Mouse (Mus musculus) testis, postnatal 10 days (tissue): Measurements from ENCODE around the gene Stt3b.

Source experiments
- DNase-seq: peaks from one replicate; pipeline ENCODE4 v3.0.0; 2021; ENCODE audit warnings: low spot score

Gene Stt3b

GRCm38 (mm10) chr9:115214572-115215571 lies 95.3 kb downstream of the Stt3b start:
- DNase-seq = no peak

- no peak for DNase-seq
Observed at GRCm38 (mm10) chr9:115213755-115214264, 96.4 kb downstream of the Stt3b start.

- DNase-seq = no peak
Observed at GRCm38 (mm10) chr9:115210535-115210934, 99.7 kb downstream of the Stt3b start.

GRCm38 (mm10) chr9:115209737-115210136 lies 100.5 kb downstream of the Stt3b start:
- DNase-seq = no peak

- DNase-seq = no peak
Observed at GRCm38 (mm10) chr9:115206219-115206618, 104.0 kb downstream of the Stt3b start.

GRCm38 (mm10) chr9:115205491-115205890 lies 104.7 kb downstream of the Stt3b start:
- DNase-seq = no peak

GRCm38 (mm10) chr9:115203136-115203535 lies 107.1 kb downstream of the Stt3b start:
- DNase-seq = no peak

GRCm38 (mm10) chr9:115201264-115201663 lies 109.0 kb downstream of the Stt3b start:
- no peak for DNase-seq

- DNase-seq = no peak
Observed at GRCm38 (mm10) chr9:115200166-115200862, 109.9 kb downstream of the Stt3b start.

GRCm38 (mm10) chr9:115197082-115197481 lies 113.1 kb downstream of the Stt3b start:
- no peak for DNase-seq

- DNase-seq = no peak
Observed at GRCm38 (mm10) chr9:115192890-115193289, 117.3 kb downstream of the Stt3b start.
